Mouse (Mus musculus): ENCODE measurements around the gene Tmppe. TPM values are rescaled to one million over a fixed set of nuclear protein-coding genes. Genes with fewer than 3 reads are reported as not detected.
"Not testable (repeated sequence)": the region's sequence is repeated elsewhere in the genome, so short reads cannot be mapped to it uniquely, and the experiment has no call there.

Tmppe gene
- 10.7 and 11.2 TPM in 2 replicates for polyA plus RNA-seq (2016; fragmentation: Nextera tagmentation; extraction: Ambion mirVana)

GRCm38 (mm10) chr9:114400949-114401684 is at the start of gene Tmppe, which contains the start of gene Glb1:
Gene Tmppe (plus strand): TSS chr9:114401105.
Gene Glb1 (plus strand): TSS chr9:114401076.
- under 1% methylated on average over 73 of the region's 73 CpGs for WGBS
- Histone ChIP-seq H3K4me3 (peak within 1 kb of the TSS; percentile 68), H3K9me3 (replicated peaks) (peaks cover 2% of the 10 kb centered on the region; the same call in 1 of the 2 replicates), H3K36me3 (peaks cover 24% of the 10 kb centered on the region), H3K27me3 (ENCODE audit: low read depth, poor library complexity, severe bottlenecking) (no peaks in the 10 kb centered on the region), H3K4me1 (peaks cover 14% of the 10 kb centered on the region), H3K27ac (peak within 1 kb of the TSS; percentile 87)
- DNase-seq (ENCODE audit: low spot score) = peak; percentile 98

- peak; percentile 78 for DNase-seq (ENCODE audit: low spot score)
- Histone ChIP-seq H3K27me3 (ENCODE audit: low read depth, poor library complexity, severe bottlenecking) (peaks cover 25% of the 10 kb centered on the region), H3K9me3 (replicated peaks) (no peaks in the 10 kb centered on the region), H3K36me3 (peaks cover under 1% of the 10 kb centered on the region; the same call in 1 of the 2 replicates), H3K4me1 (peaks cover 8% of the 10 kb centered on the region), H3K4me3 (peak overlapping the region; percentile 58), H3K27ac (peak overlapping the region; percentile 75)
- WGBS = 2% methylated on average over 48 of the region's 48 CpGs
These were observed 33.0 kb upstream of the Tmppe start for GRCm38 (mm10) chr9:114367783-114368470.

GRCm38 (mm10) chr9:114368471-114368858 is 32.4 kb upstream of the Tmppe start:
- Histone ChIP-seq H3K27ac (peak overlapping the region; percentile 75), H3K4me3 (peak overlapping the region; percentile 58), H3K9me3 (replicated peaks) (no peaks in the 10 kb centered on the region), H3K27me3 (ENCODE audit: low read depth, poor library complexity, severe bottlenecking) (peaks cover 25% of the 10 kb centered on the region), H3K4me1 (peaks cover 8% of the 10 kb centered on the region), H3K36me3 (peaks cover 5% of the 10 kb centered on the region)
- 11% methylated on average over 12 of the region's 12 CpGs for WGBS
- DNase-seq (ENCODE audit: low spot score) = no peak

GRCm38 (mm10) chr9:114369389-114369788 is 31.5 kb upstream of the Tmppe start:
- H3K27me3 ChIP-seq (ENCODE audit: low read depth, poor library complexity, severe bottlenecking) = peaks cover 25% of the 10 kb centered on the region
- not testable (repeated sequence) for DNase-seq (ENCODE audit: low spot score)

GRCm38 (mm10) chr9:114371717-114372116 is 29.2 kb upstream of the Tmppe start:
- H3K4me3 ChIP-seq; DNase-seq (ENCODE audit: low spot score); H3K4me1 ChIP-seq; H3K27ac ChIP-seq; H3K9me3 ChIP-seq (replicated peaks): not testable (repeated sequence)
- peaks cover 23% of the 10 kb centered on the region for H3K36me3 ChIP-seq
- whole genome bisulfite sequencing = 35% methylated on average over 5 of the region's 5 CpGs
- H3K27me3 ChIP-seq (ENCODE audit: low read depth, poor library complexity, severe bottlenecking) = peaks cover 23% of the 10 kb centered on the region

More at GRCm38 (mm10) chr9:114369389-114369788, 31.5 kb upstream of the Tmppe start:
- H3K36me3 ChIP-seq = peaks cover 12% of the 10 kb centered on the region
- H3K9me3 ChIP-seq (replicated peaks); H3K4me1 ChIP-seq; H3K27ac ChIP-seq; H3K4me3 ChIP-seq: not testable (repeated sequence)
- WGBS = 64% methylated on average over 5 of the region's 5 CpGs

GRCm38 (mm10) chr9:114375276-114375962 is 25.5 kb upstream of the Tmppe start:
- WGBS = 94% methylated on average over 10 of the region's 10 CpGs
- H3K9me3 ChIP-seq (replicated peaks) = no peaks in the 10 kb centered on the region
- DNase-seq (ENCODE audit: low spot score) = no peak
- no peaks in the 10 kb centered on the region for H3K27me3 ChIP-seq (ENCODE audit: low read depth, poor library complexity, severe bottlenecking)
- H3K27ac ChIP-seq = no peak overlapping the region
- H3K36me3 ChIP-seq = peaks cover 47% of the 10 kb centered on the region
- H3K4me3 ChIP-seq = no peak overlapping the region
- H3K4me1 ChIP-seq = no peaks in the 10 kb centered on the region

- H3K27ac ChIP-seq = no peak overlapping the region
- 93% methylated on average over 10 of the region's 10 CpGs for WGBS
- DNase-seq (ENCODE audit: low spot score) = no peak
- no peak overlapping the region for H3K4me3 ChIP-seq
- peaks cover 47% of the 10 kb centered on the region for H3K36me3 ChIP-seq
- H3K4me1 ChIP-seq = no peaks in the 10 kb centered on the region
- no peaks in the 10 kb centered on the region for H3K27me3 ChIP-seq (ENCODE audit: low read depth, poor library complexity, severe bottlenecking)
- H3K9me3 ChIP-seq (replicated peaks) = no peaks in the 10 kb centered on the region
These were observed 23.7 kb upstream of the Tmppe start for GRCm38 (mm10) chr9:114377168-114377567.

- no peak for DNase-seq (ENCODE audit: low spot score)
- Histone ChIP-seq H3K4me1 (no peaks in the 10 kb centered on the region), H3K9me3 (replicated peaks) (no peaks in the 10 kb centered on the region), H3K27ac (no peak overlapping the region), H3K4me3 (no peak overlapping the region), H3K36me3 (peaks cover 52% of the 10 kb centered on the region), H3K27me3 (ENCODE audit: low read depth, poor library complexity, severe bottlenecking) (no peaks in the 10 kb centered on the region)
- WGBS = 87% methylated on average over 12 of the region's 12 CpGs
These were observed 21.0 kb upstream of the Tmppe start for GRCm38 (mm10) chr9:114379871-114380270.

- WGBS = 77% methylated on average over 17 of the region's 17 CpGs
- Histone ChIP-seq H3K4me1 (no peaks in the 10 kb centered on the region), H3K9me3 (replicated peaks) (no peaks in the 10 kb centered on the region), H3K27ac (no peak overlapping the region), H3K27me3 (ENCODE audit: low read depth, poor library complexity, severe bottlenecking) (no peaks in the 10 kb centered on the region), H3K36me3 (peaks cover 52% of the 10 kb centered on the region), H3K4me3 (no peak overlapping the region)
- DNase-seq (ENCODE audit: low spot score) = peak; percentile 44
These were observed 19.8 kb upstream of the Tmppe start for GRCm38 (mm10) chr9:114380881-114381733.

GRCm38 (mm10) chr9:114382936-114383710 is 17.8 kb upstream of the Tmppe start:
- H3K36me3 ChIP-seq = peaks cover 36% of the 10 kb centered on the region

GRCm38 (mm10) chr9:114384691-114385090 is 16.2 kb upstream of the Tmppe start:
- Histone ChIP-seq H3K36me3 (peaks cover 30% of the 10 kb centered on the region), H3K9me3 (replicated peaks) (no peaks in the 10 kb centered on the region), H3K27me3 (ENCODE audit: low read depth, poor library complexity, severe bottlenecking) (no peaks in the 10 kb centered on the region), H3K4me1 (peaks cover 19% of the 10 kb centered on the region), H3K4me3 (no peak overlapping the region), H3K27ac (no peak overlapping the region)
- 93% methylated on average over 24 of the region's 24 CpGs for WGBS
- DNase-seq (ENCODE audit: low spot score) = no peak

More at GRCm38 (mm10) chr9:114382936-114383710, 17.8 kb upstream of the Tmppe start:
- WGBS = 79% methylated on average over 17 of the region's 17 CpGs
- Histone ChIP-seq H3K9me3 (replicated peaks) (no peaks in the 10 kb centered on the region), H3K27ac (no peak overlapping the region), H3K4me3 (no peak overlapping the region), H3K27me3 (ENCODE audit: low read depth, poor library complexity, severe bottlenecking) (no peaks in the 10 kb centered on the region), H3K4me1 (peaks cover 11% of the 10 kb centered on the region; the same call in 1 of the 2 replicates)
- DNase-seq (ENCODE audit: low spot score) = no peak
